Mouse (Mus musculus): ENCODE results near the gene Inip.

DNA sequence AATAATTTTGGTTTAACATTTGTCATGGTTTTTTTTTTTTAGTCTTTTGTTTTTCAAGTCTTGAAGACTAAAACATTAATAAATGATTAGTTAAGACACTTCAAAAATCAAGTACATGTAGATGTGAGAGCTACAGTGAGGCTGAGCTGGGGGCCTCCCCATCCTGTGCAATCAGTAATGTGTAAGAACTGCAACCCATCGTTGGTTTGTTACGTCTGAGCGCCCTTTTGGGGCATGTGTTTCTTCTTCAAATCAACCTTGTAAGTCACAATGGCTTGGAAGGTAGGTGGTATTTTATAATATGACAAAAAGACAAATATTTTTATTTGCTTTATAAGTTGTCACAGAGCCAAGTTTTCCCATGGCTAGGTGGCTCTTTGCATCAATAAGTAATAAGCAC, 79.6 kb downstream of the Inip start:
- TF ChIP-seq CTCF (IDR thresholded peaks at IDR 0.05; ENCODE audit: borderline replicate concordance, insufficient read depth, low read length) (no peak), POLR2A (IDR thresholded peaks at IDR 0.05; ENCODE audit: low read depth, low read length) (no peak)

Data from embryonic fibroblast, embryonic 13.5 days (primary cell).